Mouse (Mus musculus) gastrocnemius, adult 2 months (tissue): ENCODE measurements around the gene Kcna2. TPM values are rescaled to one million over a fixed set of nuclear protein-coding genes. Genes with fewer than 3 reads are reported as not detected.
A peak's percentile ranks its signal among the peaks of the same experiment; 100 is the strongest.

ENCODE experiments used
- DNase-seq: peaks from one replicate; pipeline ENCODE4 v3.0.0; 2022
- H3K27ac ChIP-seq: fragments of 200-600 bp; 2 replicates; pipeline ENCODE4 v1.8.1; 2022; ENCODE audit warnings: mild to moderate bottlenecking
- H3K4me3 ChIP-seq: fragments of 200-600 bp; 2 replicates; pipeline ENCODE4 v1.8.1; 2022; ENCODE audit warnings: mild to moderate bottlenecking, moderate library complexity
- CTCF ChIP-seq: fragments of 200-600 bp; IDR thresholded peaks from 2 replicates; pipeline ENCODE4 v1.8.1; 2022; ENCODE audit warnings: antibody characterized with exemption, mild to moderate bottlenecking, moderate library complexity
- intact Hi-C: fragments of 180-260 bp; cut with DNase I; formaldehyde crosslinking; loops from one replicate; pipeline ENCODE4 v1.15.1; 2025
- total RNA-seq, 2 experiments: library from RNA; stranded (reverse); gene quantifications; 2 replicates each; pipeline ENCODE4 v1.2.3; 2021

Kcna2 gene
- total RNA-seq, 2 experiments from 2014 or later, result 0.73 to 1.2 TPM

DNA sequence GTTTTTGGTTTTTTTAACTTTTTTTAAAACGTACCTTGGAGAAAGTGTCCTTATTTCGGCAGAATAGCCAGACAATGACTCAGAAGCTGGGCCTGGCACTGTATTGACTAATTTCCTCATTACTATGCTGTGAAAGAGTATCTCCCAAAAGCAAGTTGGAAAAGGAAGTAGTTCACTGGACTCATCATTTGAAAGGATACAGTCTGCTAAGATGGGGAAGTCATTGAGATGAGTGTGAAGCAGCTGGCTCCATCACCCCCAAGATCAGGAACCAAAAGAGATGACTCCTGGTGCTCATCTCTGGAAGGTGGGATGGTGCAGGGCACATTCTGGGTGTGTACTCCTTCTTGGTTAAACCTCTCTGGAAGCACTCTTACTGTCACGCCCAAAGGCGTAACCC is 13.5 kb upstream of the Kcna2 start:
- Histone ChIP-seq H3K4me3 (no peak overlapping the region), H3K27ac (no peak overlapping the region)
- no peak for TF ChIP-seq CTCF
- no peak for DNase-seq
- intact Hi-C loops, result no loop called here

DNA sequence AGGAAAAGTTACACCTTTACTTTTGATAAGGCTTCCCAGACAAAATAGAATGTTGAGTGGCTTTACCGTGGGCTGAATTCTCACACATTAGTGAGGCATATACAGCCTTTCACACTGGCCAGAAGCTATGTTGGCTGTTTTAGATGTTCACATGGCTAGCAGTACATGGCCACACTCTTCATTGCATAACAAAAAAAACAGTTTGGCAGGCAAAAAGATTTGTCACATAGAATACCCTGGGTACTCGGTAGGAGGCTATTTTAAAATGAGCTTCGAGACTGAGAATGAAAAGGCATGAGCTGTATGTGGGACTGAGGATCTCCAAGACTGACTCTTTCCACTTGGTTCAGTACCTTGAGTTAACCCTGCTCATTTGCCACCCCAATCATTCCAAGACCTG is 12.1 kb upstream of the Kcna2 start:
- intact Hi-C loops, result no loop called here
- Histone ChIP-seq H3K27ac (no peak overlapping the region), H3K4me3 (no peak overlapping the region)
- TF ChIP-seq CTCF, result no peak
- DNase-seq, result no peak

DNA sequence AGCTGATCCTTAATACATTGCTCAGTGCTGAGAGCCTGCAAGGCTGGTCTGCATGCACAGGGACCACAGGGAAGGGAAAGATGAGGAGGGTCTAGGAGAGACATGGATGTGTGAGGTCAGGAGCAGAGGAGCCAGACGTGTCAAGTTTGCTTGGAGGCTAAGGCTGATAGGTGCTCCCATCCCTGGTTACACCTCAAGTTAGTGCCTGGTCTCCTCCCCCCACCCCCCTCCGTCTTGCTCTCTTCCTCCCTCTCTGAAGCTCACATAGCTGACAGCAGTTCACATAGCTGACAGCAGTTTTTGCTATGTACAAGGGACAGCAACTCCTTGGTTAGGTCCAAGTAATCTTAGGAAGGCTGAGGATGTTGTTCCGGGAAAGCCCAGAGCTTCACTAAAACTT is 11.5 kb upstream of the Kcna2 start:
- DNase-seq, result no peak
- no peak for TF ChIP-seq CTCF
- H3K27ac ChIP-seq, result no peak overlapping the region
- H3K4me3 ChIP-seq, result no peak overlapping the region
- intact Hi-C loops, result no loop called here

DNA sequence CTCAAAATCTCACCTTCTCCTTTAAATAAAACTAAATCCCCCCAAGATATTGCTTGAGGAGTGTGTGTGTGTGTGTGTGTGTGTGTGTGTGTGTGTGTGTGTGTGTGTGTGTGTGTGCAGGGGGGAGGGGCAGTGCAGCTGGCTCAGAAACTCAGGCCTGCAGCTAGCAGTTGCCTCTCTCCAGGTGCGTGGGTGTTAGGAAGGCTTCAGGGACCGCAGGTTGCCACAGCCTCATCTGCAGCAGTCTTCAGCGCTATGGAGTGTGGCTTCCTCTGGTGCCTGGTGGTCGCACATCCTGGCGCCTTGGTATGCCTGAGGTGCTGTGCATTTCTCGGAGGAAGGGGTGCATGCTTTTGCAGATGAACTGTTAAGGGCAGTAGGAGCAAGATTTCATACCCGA is 10.9 kb upstream of the Kcna2 start:
- intact Hi-C loops, result loop anchor here (10.0 kb wide), 1 partner anchor 375 kb away; no protein-coding TSS in a partner anchor
- H3K27ac ChIP-seq, result no peak overlapping the region
- no peak for DNase-seq
- H3K4me3 ChIP-seq, result no peak overlapping the region
- TF ChIP-seq CTCF, result no peak

DNA sequence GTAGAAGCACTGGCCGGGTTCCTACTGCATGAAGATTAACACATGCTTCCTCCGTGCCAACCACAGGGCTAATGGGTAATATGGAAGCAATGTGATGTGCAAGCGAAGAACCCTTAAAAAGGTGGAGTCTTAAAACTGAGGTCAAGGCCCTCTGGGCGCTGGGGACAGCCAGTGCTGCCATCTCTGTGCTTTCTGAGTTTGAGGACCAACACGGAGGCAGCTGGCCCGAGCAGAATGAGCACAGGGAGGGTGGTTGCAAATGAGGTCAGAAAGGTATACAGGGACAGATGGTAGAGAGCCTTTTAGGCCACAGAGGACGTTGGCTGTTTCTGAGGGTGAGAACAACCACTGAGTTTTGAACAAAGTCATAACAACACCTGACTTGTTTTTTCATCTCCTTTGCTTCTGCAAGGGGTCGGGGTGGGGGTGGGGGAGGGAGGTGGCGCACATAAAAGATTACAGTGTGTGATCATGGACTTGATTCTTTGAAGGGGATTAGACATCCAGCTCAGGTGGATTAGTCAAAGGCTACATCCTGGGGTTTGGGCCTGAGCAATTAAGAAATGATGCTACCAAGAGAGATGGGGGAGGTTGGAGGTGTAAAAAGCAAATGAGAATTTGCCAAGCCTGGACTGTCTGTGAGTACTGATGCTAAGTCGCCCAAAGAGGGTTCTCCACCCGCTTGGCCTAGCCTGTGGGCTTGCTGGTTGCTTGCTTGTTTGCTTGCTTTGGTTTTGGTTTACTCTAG is 10.4 kb upstream of the Kcna2 start:
- no peak for DNase-seq
- intact Hi-C loops, result loop anchor here (10.0 kb wide), 1 partner anchor 374 kb away; no protein-coding TSS in a partner anchor
- H3K27ac ChIP-seq, result no peak overlapping the region
- H3K4me3 ChIP-seq, result no peak overlapping the region
- TF ChIP-seq CTCF, result no peak

DNA sequence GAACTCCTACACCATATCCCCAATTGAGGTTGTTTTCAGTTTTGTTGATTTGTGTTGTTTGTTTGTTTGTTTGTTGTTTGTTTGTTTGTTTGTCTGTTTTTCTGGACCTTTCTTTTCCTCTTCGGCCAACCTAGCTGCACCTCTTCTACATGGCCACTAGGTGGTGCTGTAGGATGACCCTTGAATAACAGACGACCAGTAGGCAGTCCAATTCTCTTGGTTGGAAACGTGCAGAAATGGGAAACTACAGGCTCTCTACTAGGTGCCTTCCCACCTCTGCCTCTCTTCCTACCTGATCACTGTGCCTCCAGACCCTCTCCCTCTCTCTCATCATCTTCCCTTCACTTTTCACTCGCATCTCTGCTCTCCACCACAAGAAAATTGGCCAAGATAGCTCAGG is 6.9 kb upstream of the Kcna2 start:
- peak; percentile 97 for TF ChIP-seq CTCF
- Histone ChIP-seq H3K27ac (no peak overlapping the region), H3K4me3 (no peak overlapping the region)
- no peak for DNase-seq
- intact Hi-C loops, result loop anchor here (1.0 to 10.0 kb wide), 3 partner anchors 55 to 371 kb away; no protein-coding TSS in a partner anchor

DNA sequence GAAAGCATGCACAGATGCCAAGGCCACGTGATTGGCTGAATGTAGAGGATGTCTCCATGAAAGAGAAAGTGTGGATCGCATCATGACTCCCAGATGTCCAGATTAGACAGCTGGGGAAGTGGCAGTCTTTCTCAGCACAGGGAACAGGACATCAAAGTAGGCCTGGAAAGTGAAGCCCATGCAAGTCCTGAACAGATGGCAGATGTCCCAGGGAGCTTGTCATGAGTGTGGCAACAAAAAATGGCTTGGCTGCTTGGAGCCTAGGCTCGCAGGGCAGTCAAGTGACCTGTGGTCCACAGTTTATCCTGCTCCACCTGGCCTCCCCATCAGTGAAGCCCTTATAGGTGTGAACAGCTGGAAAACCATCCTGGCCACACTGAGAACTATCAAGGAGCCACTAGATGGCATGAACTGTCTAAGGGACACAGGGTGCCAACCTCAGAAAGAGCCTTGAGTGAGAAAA is 4.6 kb upstream of the Kcna2 start:
- TF ChIP-seq CTCF, result peak; percentile 29
- Histone ChIP-seq H3K27ac (no peak overlapping the region), H3K4me3 (no peak overlapping the region)
- intact Hi-C loops, result loop anchor here (10.0 kb wide), 1 partner anchor 369 kb away; no protein-coding TSS in a partner anchor
- DNase-seq, result no peak

DNA sequence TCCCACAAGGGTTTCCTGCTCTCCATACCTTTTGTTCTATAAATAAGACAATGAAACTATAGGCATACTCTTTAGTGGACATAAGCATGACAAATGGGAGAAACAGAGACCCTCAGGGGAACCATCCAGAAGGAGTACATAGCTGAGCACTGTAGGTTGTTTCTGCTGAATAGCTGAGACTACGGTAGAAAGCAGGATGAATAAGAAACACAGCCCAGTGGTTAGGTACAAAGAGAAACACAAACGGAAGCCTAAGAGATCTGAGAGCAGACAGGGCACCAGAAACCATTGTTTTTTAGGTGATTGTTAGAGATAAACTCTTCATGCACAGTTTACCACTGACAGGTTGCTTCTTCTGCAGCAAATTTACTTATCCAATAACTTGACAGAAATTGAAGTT is 1.1 kb upstream of the Kcna2 start:
- Histone ChIP-seq H3K4me3 (no peak overlapping the region), H3K27ac (no peak overlapping the region)
- intact Hi-C loops, result loop anchor here (10.0 kb wide), 1 partner anchor 365 kb away; no protein-coding TSS in a partner anchor
- TF ChIP-seq CTCF, result no peak
- no peak for DNase-seq

DNA sequence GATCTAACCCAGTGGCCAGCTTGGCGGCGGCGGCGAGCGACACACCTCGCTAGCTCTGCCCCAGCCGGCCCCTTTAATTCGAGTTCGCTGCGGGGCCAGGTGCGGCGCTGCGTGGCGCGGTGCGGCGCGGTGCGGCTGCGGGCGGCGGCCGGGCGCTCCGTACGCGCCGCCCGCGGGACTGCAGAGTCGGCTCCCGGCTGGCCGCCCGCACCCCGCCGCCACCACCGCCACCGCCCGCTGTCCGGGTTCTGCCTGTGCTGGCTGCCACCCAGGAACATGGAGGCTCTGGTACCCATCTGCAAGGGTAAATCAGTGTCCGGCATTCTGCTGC is 475 bp downstream of the Kcna2 start:
- intact Hi-C loops, result no loop called here
- peak; percentile 58 for DNase-seq
- H3K27ac ChIP-seq, result peak overlapping the region; percentile 74
- H3K4me3 ChIP-seq, result peak overlapping the region; percentile 76
- no peak for TF ChIP-seq CTCF

DNA sequence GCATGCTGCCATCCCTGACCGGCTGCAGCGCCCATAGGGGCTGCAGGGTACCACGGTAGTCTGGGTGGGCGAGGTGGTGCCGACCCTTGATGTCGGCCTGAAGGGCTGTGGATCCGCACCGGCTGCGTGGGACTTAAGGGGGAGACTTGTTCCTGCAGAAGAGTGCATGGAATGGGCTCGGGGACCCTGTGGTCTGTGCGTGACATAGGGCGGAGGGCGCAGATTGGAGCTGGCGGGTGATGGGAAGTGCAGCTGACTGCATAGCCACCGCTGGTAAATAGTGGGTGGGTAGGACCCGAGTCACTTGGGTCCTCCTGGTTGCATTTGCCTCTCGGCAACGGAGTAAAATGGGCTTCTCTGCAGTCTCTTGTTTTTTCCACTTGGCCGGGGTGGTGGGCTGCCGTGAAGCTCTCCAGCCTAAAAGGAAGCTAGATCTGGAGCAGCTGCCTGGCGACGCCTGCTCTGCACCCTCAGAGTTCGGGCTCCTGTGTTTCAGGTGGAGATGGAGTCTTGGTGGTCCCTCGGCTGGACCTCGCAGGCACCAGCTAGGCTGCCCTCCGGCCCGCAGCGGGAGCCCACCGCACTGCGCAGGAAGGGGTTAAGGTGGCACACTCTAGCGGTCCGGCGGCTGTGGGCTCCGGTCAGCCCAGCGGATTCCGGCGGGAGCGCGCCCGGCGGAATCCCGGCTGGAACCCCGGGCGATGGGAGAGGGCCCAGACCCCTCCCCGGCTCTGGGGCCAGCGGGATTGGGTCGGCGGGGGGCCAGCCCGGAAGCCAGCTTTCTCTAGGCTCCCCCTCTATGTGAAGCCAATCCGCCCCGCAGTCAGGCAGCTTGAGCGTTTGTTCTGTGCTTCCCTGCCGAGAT is 1.1 kb downstream of the Kcna2 start:
- peak; percentile 72 for DNase-seq
- intact Hi-C loops, result no loop called here
- TF ChIP-seq CTCF, result no peak
- Histone ChIP-seq H3K4me3 (peak overlapping the region; percentile 76), H3K27ac (peak overlapping the region; percentile 74)

DNA sequence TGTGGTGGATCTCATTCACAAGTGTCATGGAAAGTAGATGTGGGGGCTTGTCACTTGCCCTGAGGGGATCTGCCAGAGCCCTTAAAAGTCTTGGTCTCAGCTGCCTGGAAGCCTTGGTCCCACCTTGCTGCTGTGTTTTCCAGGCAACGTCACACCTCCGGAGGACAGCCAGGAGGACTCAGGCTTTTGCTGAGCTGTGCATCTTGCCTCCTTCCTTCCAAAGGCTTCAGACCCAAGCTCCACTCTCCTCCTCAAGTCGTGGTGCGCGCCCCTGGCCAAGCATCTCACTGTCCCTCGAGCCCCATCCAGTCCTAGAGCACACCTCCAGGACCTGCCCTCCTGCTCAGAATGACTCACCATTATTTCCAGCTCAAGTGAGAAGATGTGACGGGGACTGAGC is 2.1 kb downstream of the Kcna2 start:
- TF ChIP-seq CTCF, result no peak
- intact Hi-C loops, result no loop called here
- Histone ChIP-seq H3K27ac (peak overlapping the region; percentile 74), H3K4me3 (peak overlapping the region; percentile 76)
- no peak for DNase-seq

DNA sequence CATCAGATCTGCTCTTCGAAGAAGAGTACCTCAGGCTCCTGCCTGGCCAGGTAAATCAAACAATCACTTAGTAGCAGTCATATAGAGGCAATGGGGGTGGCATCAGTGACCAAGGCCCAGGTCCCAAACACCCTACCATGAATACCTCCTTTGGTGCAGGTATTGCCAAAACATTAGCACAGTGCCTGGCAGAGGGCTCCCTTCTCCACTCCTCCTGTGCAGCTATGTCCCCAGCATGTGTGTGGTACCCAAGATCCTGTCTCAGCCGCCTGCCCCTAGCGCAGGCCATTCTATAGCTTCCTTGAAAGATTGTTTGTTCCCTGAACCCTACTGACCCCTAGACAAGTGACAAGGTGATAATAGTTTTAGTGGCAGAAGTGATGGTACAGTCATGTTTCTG is 2.5 kb downstream of the Kcna2 start:
- no peak overlapping the region for H3K27ac ChIP-seq
- intact Hi-C loops, result no loop called here
- no peak for DNase-seq
- no peak for TF ChIP-seq CTCF
- peak overlapping the region; percentile 76 for H3K4me3 ChIP-seq

DNA sequence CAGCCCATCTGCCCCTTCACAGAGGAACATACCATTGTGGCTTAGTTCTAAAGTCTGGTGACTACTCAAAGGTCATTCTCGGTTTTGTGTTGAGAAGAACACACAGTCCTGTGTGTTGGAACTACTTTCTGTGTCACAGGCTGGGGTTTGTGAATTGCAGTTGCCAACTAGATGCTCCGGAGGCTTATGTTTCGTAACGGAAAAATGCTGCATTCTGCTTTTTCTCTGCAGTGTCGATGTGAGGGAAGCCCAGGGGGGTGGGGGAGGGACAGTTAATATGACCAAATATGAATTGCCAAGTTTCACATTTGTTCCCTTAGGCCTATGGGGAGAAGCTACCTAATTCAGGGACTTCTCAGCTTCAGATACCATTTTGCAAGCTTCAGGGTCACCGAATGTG is 5.0 kb downstream of the Kcna2 start:
- intact Hi-C loops, result no loop called here
- no peak overlapping the region for H3K27ac ChIP-seq
- H3K4me3 ChIP-seq, result peak overlapping the region; percentile 14
- no peak for TF ChIP-seq CTCF
- DNase-seq, result no peak
